Mouse (Mus musculus) cerebellum, postnatal 4 days (tissue): ENCODE data around the gene Dusp8.

Experiments used
- DNase-seq, 2 experiments: peaks; one replicate each; pipeline ENCODE4 v3.0.0; 2022; ENCODE audit warnings: low spot score in 2 of 2, mixed read lengths in 1 of 2

Dusp8 gene

GRCm38 (mm10) chr7:142050536-142050935 is 45.1 kb downstream of the Dusp8 start:
- DNase-seq: no peak

GRCm38 (mm10) chr7:142045932-142046331 is 49.7 kb downstream of the Dusp8 start:
- no peak for DNase-seq

GRCm38 (mm10) chr7:142045344-142045743 is 50.3 kb downstream of the Dusp8 start:
- DNase-seq: no peak

- no peak for DNase-seq
Measured at GRCm38 (mm10) chr7:142040756-142041155, 54.9 kb downstream of the Dusp8 start.

GRCm38 (mm10) chr7:142037553-142038170 is 58.0 kb downstream of the Dusp8 start:
- peak in 1 of 2 experiments; percentile 36 for DNase-seq

GRCm38 (mm10) chr7:142035048-142035811 is 60.4 kb downstream of the Dusp8 start:
- no peak for DNase-seq

- DNase-seq: peak in 1 of 2 experiments; percentile 7
Measured at GRCm38 (mm10) chr7:142034198-142034597, 61.4 kb downstream of the Dusp8 start.

GRCm38 (mm10) chr7:142030073-142030472 is 65.6 kb downstream of the Dusp8 start:
- no peak for DNase-seq
